Mouse (Mus musculus) CD8-positive naive resting alpha-beta T cell, adult 57 days (primary cell): ENCODE data around the gene Olfr199. TPM values are rescaled to one million over a fixed set of nuclear protein-coding genes. Genes with fewer than 3 reads are reported as not detected.

Experiments used
- total RNA-seq: library from RNA; stranded (reverse); gene quantifications from one replicate; pipeline ENCODE4 v1.2.4, GENCODE M21; 2023

The Olfr199 gene
- total RNA-seq: not detected

DNA sequence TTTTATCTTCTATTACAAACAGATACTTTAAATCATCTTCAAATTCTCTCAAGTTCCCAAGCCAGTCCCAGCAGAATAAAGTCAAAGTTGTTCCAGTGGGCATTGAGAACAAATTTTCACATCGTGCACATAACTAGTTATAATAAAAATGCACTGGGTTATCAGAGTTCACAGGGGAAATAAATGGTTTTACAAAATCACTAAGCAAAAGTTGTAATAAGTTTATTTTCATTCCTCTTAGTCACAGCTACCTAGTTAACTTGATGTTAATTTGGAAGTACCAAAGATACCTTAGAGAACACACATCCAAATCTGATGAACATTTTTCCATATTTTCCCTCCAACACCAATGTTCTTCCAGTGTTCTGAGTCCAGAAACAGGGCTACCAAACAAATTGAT lies at the start of gene Olfr199:
Gene Olfr199, minus strand, starts transcription at position 101 of the 400 bp plus-strand sequence.

GRCm38 (mm10) chr16:59203433-59203832 lies 16.1 kb downstream of the Olfr199 start, which contains the start of gene Olfr198:
Gene Olfr198 (minus strand): TSS chr16:59203533.

DNA sequence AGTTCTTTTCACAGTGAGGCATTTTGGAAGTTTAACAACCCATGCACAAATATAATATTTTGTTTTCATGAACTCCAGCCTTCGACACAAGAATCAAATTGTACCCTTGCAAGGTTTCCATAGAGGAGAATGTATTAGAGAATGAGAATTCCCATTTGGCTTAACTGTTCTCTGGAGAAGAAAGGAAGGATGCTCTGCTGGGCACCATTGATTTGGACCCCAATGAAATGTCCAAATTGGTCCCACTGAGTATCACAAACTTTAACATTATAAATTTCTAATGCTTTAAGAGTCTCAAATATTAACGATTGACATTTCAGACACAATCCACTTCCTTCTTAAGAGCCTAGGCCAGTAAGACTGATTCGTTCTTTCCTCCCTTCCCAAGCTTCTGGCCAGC lies 49.2 kb downstream of the Olfr199 start, which contains the start of gene Olfr196:
Gene Olfr196, minus strand, starts transcription at position 101 of the 400 bp plus-strand sequence.

Other genes with a start within 250 kb of the Olfr199 start
- gene Olfr183, start 224.4 kb downstream of the Olfr199 start, total RNA-seq: not detected
- gene Olfr186, start 189.5 kb downstream of the Olfr199 start, total RNA-seq: not detected
- not detected for gene Olfr187, start 180.0 kb downstream of the Olfr199 start, total RNA-seq
- gene Olfr190, start 141.8 kb downstream of the Olfr199 start, total RNA-seq: not detected
- not detected for gene Olfr191, start 129.9 kb downstream of the Olfr199 start, total RNA-seq
- not detected for gene Olfr193, start 107.9 kb downstream of the Olfr199 start, total RNA-seq
- gene Olfr194, start 98.7 kb downstream of the Olfr199 start, total RNA-seq: not detected
- gene Olfr195, start 72.7 kb downstream of the Olfr199 start, total RNA-seq: not detected
- not detected for gene Olfr196, start 49.3 kb downstream of the Olfr199 start, total RNA-seq
- gene Olfr198, start 16.2 kb downstream of the Olfr199 start, total RNA-seq: not detected
- not detected for gene Olfr201, start 52.9 kb upstream of the Olfr199 start, total RNA-seq
- gene Olfr202, start 67.0 kb upstream of the Olfr199 start, total RNA-seq: not detected
- gene Olfr203, start 79.1 kb upstream of the Olfr199 start, total RNA-seq: not detected
- gene Olfr204, start 98.5 kb upstream of the Olfr199 start, total RNA-seq: not detected
- not detected for gene Olfr205, start 111.4 kb upstream of the Olfr199 start, total RNA-seq
- not detected for gene Olfr206, start 129.5 kb upstream of the Olfr199 start, total RNA-seq
- not detected for gene Olfr209, start 144.2 kb upstream of the Olfr199 start, total RNA-seq
- gene Gabrr3, start 187.6 kb upstream of the Olfr199 start, total RNA-seq: not detected